Mouse (Mus musculus): ENCODE measurements around the gene Oosp1.

Oosp1 gene

DNA sequence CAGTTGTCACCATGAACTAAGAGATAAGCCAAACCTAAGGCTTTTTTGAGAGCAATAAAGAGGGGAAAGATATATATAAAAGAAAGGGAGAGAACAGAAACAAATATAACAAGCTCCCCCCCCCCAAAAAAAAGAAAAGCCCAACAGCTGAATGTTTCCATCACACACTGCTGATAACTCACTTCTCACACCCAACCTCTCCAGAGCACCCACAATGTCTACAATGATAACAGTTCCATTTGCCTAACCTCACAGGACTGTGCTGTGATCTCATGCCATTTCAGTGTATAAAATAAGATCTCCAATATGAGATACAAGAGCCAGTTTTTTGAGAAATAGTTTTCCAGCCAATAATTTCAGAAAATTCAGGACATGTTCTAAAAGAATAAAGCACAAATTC is 73.0 kb downstream of the Oosp1 start:
- no peak for DNase-seq (ENCODE audit: low spot score)

Measured in T-cell, adult 2 months (primary cell).